Mouse (Mus musculus) cortical plate, adult 2 months (tissue): ENCODE results near the gene Shank2. TPM values are rescaled to one million over a fixed set of nuclear protein-coding genes. Genes with fewer than 3 reads are reported as not detected.

Experiments used
- H3K27ac ChIP-seq: fragments of 200-500 bp; 2 replicates; pipeline ENCODE4 v1.5.1; 2012; ENCODE audit warnings: low read length, control low read depth, inconsistent platforms; ENCODE audit not compliant: insufficient read depth
- H3K4me1 ChIP-seq: fragments of 200-500 bp; 2 replicates; pipeline ENCODE4 v1.6.1; 2011; ENCODE audit warnings: low read length; ENCODE audit not compliant: control insufficient read depth, insufficient read depth
- H3K4me3 ChIP-seq: fragments of 200-500 bp; 2 replicates; pipeline ENCODE4 v1.5.1; 2011; ENCODE audit warnings: mild to moderate bottlenecking, low read length, control low read depth; ENCODE audit not compliant: insufficient read depth
- CTCF ChIP-seq: fragments of 200-500 bp; IDR thresholded peaks from 2 replicates; pipeline ENCODE4 v1.5.1; 2011; ENCODE audit warnings: mild to moderate bottlenecking, control low read depth, low read length; ENCODE audit not compliant: insufficient read depth; ENCODE audit errors: extremely low read depth
- POLR2A ChIP-seq: fragments of 200-500 bp; IDR thresholded peaks from 2 replicates; pipeline ENCODE4 v1.6.1; 2011; ENCODE audit warnings: mild to moderate bottlenecking, low read length, control low read depth; ENCODE audit not compliant: insufficient read depth; ENCODE audit errors: extremely low read depth
- polyA plus RNA-seq: library from polyadenylated mRNA; depleted of rRNA; stranded (reverse); fragments of >200 nt; gene quantifications from 2 replicates; pipeline ENCODE4 v1.2.3, GENCODE M21; 2012

Gene Shank2
- polyA plus RNA-seq, 1 experiment: 69.7 TPM

DNA sequence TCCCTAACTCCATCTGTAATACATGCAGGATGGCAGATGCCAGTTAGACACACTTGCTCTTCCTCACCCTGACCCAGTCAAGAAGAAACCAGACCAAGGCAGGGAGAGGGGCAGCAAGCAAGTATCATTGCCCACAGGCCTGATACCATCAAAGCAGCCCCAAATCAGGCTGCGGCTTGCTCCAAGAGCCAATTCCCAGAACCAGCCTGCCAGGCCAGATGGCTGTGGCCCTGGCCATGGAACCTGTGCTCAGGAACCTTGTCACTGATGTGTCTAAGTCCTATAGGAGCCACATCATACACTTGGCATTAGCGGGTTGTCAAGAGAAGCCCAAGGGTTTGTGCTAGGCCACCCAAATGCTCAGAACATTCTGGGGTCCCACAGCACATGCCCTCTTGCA is 322.3 kb downstream of the Shank2 start:
- TF ChIP-seq POLR2A: no peak
- H3K4me3 ChIP-seq: no peak overlapping the region
- H3K4me1 ChIP-seq: peaks cover 41% of the 10 kb centered on the region
- peak overlapping the region; percentile 66; the same call in 1 of the 2 replicates for H3K27ac ChIP-seq

GRCm38 (mm10) chr7:144324861-144325260 is 323.1 kb downstream of the Shank2 start:
- H3K27ac ChIP-seq: peak overlapping the region; percentile 66

DNA sequence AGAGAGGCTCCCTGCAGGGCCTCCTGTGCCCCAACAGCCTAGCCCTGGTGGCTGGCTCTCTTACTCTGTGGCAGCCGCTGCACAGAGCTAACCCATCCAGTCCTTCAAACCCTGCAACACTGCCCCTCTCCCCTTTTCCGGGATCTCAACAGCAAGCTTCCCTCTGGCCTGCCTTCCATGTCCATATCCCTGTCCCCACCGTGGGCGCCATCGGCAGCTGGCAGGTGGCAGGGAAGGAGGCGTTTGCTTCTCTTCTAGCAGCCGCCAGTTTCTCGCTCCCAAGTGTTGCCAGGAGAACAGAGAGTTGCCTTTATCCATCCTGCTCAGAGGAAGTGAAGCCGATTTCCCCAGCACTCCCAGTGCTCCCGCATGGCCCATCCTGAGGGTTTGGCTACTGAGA is 323.9 kb downstream of the Shank2 start:
- peaks cover 40% of the 10 kb centered on the region for H3K4me1 ChIP-seq
- H3K4me3 ChIP-seq: no peak overlapping the region
- TF ChIP-seq CTCF (no peak), POLR2A (peak; percentile 34; the same call in 1 of the 2 replicates)
- peak overlapping the region; percentile 66 for H3K27ac ChIP-seq

More at GRCm38 (mm10) chr7:144324861-144325260, 323.1 kb downstream of the Shank2 start:
- Histone ChIP-seq H3K4me1 (peaks cover 40% of the 10 kb centered on the region), H3K4me3 (no peak overlapping the region)
- no peak for TF ChIP-seq CTCF
- no peak for TF ChIP-seq POLR2A

GRCm38 (mm10) chr7:144329403-144329890 is 327.7 kb downstream of the Shank2 start:
- Histone ChIP-seq H3K4me1 (peaks cover 22% of the 10 kb centered on the region), H3K27ac (no peak overlapping the region), H3K4me3 (no peak overlapping the region)
- TF ChIP-seq POLR2A (no peak), CTCF (no peak)

DNA sequence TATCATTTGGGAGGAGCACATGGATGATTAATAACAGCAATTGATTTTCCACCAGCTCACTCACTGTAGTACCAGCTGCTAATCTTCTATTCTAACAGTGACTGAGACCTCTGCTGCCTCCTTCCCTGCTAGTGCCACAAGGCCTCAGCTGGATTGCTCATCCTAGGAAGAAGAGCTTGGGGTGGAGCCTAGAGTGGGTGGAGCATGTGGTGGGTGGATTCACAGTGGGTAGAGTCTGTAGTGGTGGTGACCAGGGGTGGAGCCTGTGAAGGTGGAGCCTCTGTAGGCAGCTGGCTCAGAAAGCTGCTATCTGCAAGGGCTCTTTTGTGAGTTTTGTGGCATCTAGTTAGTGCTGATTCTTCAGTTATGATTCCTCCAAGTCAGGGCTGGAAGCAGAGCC is 334.9 kb downstream of the Shank2 start:
- H3K4me3 ChIP-seq: no peak overlapping the region
- TF ChIP-seq POLR2A: no peak
- TF ChIP-seq CTCF: no peak
- H3K27ac ChIP-seq: no peak overlapping the region
- no peaks in the 10 kb centered on the region for H3K4me1 ChIP-seq

GRCm38 (mm10) chr7:144338694-144339093 is 337.0 kb downstream of the Shank2 start:
- TF ChIP-seq POLR2A: no peak
- TF ChIP-seq CTCF: no peak
- Histone ChIP-seq H3K4me1 (peaks cover 7% of the 10 kb centered on the region), H3K27ac (no peak overlapping the region), H3K4me3 (no peak overlapping the region)

DNA sequence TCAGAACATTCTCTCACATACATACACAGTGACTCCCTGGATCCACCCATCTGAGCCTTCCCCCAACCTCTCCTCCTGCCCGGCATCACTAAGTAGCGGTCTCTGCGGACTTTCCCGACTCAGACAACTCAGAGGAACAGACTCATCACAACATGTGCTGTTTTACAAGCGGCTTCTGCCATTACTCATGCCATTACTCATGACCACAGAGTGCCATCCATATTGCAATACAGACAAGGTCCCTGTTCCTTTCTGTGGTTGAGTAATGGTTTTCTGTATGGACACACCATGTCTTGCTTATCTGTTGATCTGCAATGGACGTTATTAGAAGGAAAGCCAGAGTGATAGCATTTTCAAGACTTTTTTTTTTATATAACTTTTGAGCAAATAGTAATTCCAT is 338.6 kb downstream of the Shank2 start:
- Histone ChIP-seq H3K27ac (no peak overlapping the region), H3K4me1 (peaks cover 7% of the 10 kb centered on the region), H3K4me3 (no peak overlapping the region)
- TF ChIP-seq CTCF (no peak), POLR2A (no peak)

- TF ChIP-seq CTCF (no peak), POLR2A (no peak)
- Histone ChIP-seq H3K4me3 (no peak overlapping the region), H3K27ac (no peak overlapping the region), H3K4me1 (peaks cover 11% of the 10 kb centered on the region)
Measured at GRCm38 (mm10) chr7:144366133-144366532, 364.4 kb downstream of the Shank2 start.

GRCm38 (mm10) chr7:144373059-144373458 is 371.3 kb downstream of the Shank2 start:
- H3K4me1 ChIP-seq: peaks cover 13% of the 10 kb centered on the region
- no peak overlapping the region for H3K4me3 ChIP-seq
- TF ChIP-seq POLR2A (no peak), CTCF (no peak)
- no peak overlapping the region for H3K27ac ChIP-seq

GRCm38 (mm10) chr7:144375483-144375882 is 373.8 kb downstream of the Shank2 start:
- no peak overlapping the region for H3K4me3 ChIP-seq
- H3K4me1 ChIP-seq: peaks cover 10% of the 10 kb centered on the region
- no peak overlapping the region for H3K27ac ChIP-seq
- TF ChIP-seq CTCF: no peak
- TF ChIP-seq POLR2A: no peak

DNA sequence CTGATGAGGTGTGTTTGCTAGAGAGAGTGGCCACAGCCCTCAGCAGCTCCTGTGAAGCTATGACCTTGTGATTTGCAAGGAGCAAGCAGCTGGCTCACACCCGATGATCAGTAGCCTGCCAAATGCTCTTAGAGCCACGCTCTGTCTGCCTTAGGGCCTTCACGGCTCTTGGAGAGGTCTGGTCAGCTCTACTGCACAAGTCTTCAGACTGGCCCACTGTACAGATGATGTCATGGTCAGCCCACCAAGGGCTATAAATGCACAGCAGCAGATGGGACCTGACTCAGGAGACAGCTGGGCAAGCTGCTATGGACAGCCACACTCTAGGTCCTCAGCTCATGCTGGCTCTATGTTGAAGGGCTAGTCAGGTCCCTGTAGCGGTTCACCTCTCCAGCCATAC is 376.5 kb downstream of the Shank2 start:
- Histone ChIP-seq H3K27ac (no peak overlapping the region), H3K4me3 (no peak overlapping the region), H3K4me1 (peaks cover 10% of the 10 kb centered on the region)
- TF ChIP-seq CTCF: no peak
- no peak for TF ChIP-seq POLR2A
